Comparison of ENCODE assay signal across 29 mouse cellular contexts in the genomic region with DNA sequence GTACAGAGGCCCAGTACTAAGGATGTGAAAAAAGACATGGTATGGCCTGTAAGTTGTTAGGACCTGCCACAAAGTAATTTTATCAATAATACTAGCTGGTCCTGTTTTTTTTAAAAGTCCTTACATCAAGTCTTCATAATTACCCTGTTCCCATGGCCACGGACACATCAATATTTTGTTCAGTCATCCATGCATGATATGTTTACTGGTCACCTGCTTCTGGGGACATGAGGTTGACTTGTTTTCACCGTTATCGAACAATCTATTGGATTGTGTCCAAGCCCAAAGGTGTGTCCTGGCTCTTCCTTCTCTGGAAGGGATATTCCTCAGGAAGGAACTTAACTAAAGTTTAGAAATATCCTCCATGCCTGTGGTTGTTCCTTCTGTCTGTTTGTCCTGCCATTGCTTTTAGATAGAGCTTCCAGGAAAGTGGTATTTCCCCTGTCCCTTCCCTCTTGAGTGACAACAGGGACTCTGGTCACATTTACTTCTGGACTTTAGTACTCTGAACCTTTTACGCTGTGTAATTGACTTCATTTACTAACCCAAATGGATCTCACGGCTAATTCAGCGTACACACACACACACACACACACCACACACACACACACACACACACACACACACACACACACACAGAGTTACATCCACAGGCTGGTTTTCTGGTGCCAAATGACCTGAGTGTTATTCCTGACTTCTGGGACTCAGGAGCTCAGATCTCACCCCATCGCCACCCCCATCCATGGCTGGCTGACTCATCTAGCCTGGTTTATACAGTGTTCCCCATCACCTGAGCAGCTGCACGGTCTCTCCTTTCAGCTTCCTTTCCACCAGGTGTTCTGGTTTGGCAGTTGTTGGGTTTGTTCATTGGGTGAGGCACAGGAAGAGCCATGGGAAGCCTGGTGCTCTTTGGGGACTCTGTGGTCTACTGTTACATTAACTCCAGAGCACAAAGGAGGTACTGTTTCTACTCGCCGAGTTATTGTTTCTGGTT. TPM values are rescaled to one million over a fixed set of nuclear protein-coding genes. Genes with fewer than 3 reads are reported as not detected.
DNase-seq lines count a peak whose midpoint lies in the region; ATAC-seq and TF ChIP-seq lines count a peak whose summit lies in the region.
"Had no signal": no experiment of that assay in that cellular context is flagged by ENCODE, and none has a peak within 500 bp of the region (broad histone marks: within the 10 kb centered on the region; RNA-seq: fewer than 3 reads in every experiment).

No protein-coding gene starts in this region.

- WGBS in kidney, embryonic 15.5 days: 82% methylated on average over 10 of the region's 10 CpGs

- H3K4me2 ChIP-seq in CH12.LX (ENCODE audit: insufficient read depth, low read depth, poor library complexity, severe bottlenecking): no peak overlapping the region
- H3K4me2 ChIP-seq in kidney, embryonic 15.5 days: no peak overlapping the region
- H3K4me2 ChIP-seq: lung, embryonic 14.5 days; midbrain, embryonic 15.5 days; neural tube, embryonic 12.5 days had no signal

- no peak for TF ChIP-seq RAD21 in CH12.LX (IDR thresholded peaks at IDR 0.05; ENCODE audit: low read depth, low read length)

- H3K27me3 ChIP-seq in CH12.LX (replicated peaks): peaks cover 23% of the 10 kb centered on the region
- H3K27me3 ChIP-seq in splenic B cell, adult 2 months (ENCODE audit: control insufficient read depth, insufficient read depth, low read length, poor library complexity, severe bottlenecking): no peaks in the 10 kb centered on the region
- no peaks in the 10 kb centered on the region for H3K27me3 ChIP-seq in kidney, embryonic 15.5 days
- H3K27me3 ChIP-seq: midbrain, embryonic 15.5 days; neural tube, embryonic 12.5 days had no signal

- no peak for TF ChIP-seq POLR2A in CH12.LX (IDR thresholded peaks at IDR 0.05; ENCODE audit: low read depth, low read length)

- H3K9ac ChIP-seq in CH12.LX (ENCODE audit: insufficient read depth, low read depth): no peak overlapping the region
- no peak overlapping the region for H3K9ac ChIP-seq in kidney, embryonic 15.5 days
- H3K9ac ChIP-seq: lung, embryonic 14.5 days; midbrain, embryonic 15.5 days; neural tube, embryonic 12.5 days had no signal

- H3K79me2 ChIP-seq in CH12.LX (replicated peaks; ENCODE audit: control insufficient read depth, extremely low read depth, insufficient read depth, poor library complexity, severe bottlenecking): no peaks in the 10 kb centered on the region

- TF ChIP-seq EP300 in CH12.LX (IDR thresholded peaks at IDR 0.05; ENCODE audit: low read length): no peak

- dilution Hi-C loops in CH12.LX (cut with MboI; ENCODE audit: extremely low pct_ligation_motif_present, extremely low pct_unique_long_range_greater_than_20kb, low sequenced_read_pairs): no loop called here

- H3K4me1 ChIP-seq in CH12.LX (ENCODE audit: control insufficient read depth in 1 of 2, insufficient read depth in 2 of 2): peaks cover 3 to 28% of the 10 kb centered on the region in 2 experiments; a peak in 3 of 4 replicates
- no peaks in the 10 kb centered on the region for H3K4me1 ChIP-seq in kidney, embryonic 15.5 days
- H3K4me1 ChIP-seq: forebrain, embryonic 10.5 days; limb, embryonic 10.5 days; midbrain, embryonic 15.5 days; neural tube, embryonic 12.5 days had no signal

- in situ Hi-C loops in CH12.LX (cut with MboI; ENCODE audit: low pct_ligation_motif_present, low pct_unique_long_range_greater_than_20kb, low sequenced_read_pairs): no loop called here

- H3K4me3 ChIP-seq in CH12.LX (replicated peaks in 1 of 3; ENCODE audit: low read depth in 2 of 3, low read length in 2 of 3, poor library complexity in 1 of 3): no peak overlapping the region
- H3K4me3 ChIP-seq in kidney, embryonic 15.5 days (replicated peaks): no peak overlapping the region
- H3K4me3 ChIP-seq: forebrain, embryonic 10.5 days; limb, embryonic 10.5 days; megakaryocyte, embryonic 14.5 days; midbrain, embryonic 15.5 days; neural tube, embryonic 12.5 days had no signal

- ATAC-seq in kidney, embryonic 15.5 days (replicated peaks; ENCODE audit: low FRiP score): no peak
- no peak for ATAC-seq in megakaryocyte-erythroid progenitor cell, adult 5-6 weeks (replicated peaks; ENCODE audit: low FRiP score, low TSS enrichment, poor library complexity, severe bottlenecking)
- ATAC-seq: forebrain, embryonic 16.5 days; hindbrain, embryonic 16.5 days; midbrain, embryonic 15.5 days had no signal

- no peaks in the 10 kb centered on the region for H3K36me3 ChIP-seq in CH12.LX (replicated peaks in 1 of 2; ENCODE audit: control insufficient read depth in 1 of 2, insufficient read depth in 1 of 2, low read length in 1 of 2)
- H3K36me3 ChIP-seq in splenic B cell, adult 2 months (ENCODE audit: control insufficient read depth, insufficient read depth, low read length, poor library complexity, severe bottlenecking): no peaks in the 10 kb centered on the region
- H3K36me3 ChIP-seq in kidney, embryonic 15.5 days: no peaks in the 10 kb centered on the region
- H3K36me3 ChIP-seq: forebrain, embryonic 10.5 days; limb, embryonic 10.5 days; midbrain, embryonic 15.5 days; neural tube, embryonic 12.5 days had no signal

- no peaks in the 10 kb centered on the region for H3K9me3 ChIP-seq in CH12.LX (replicated peaks; ENCODE audit: low read length)
- no peaks in the 10 kb centered on the region for H3K9me3 ChIP-seq in kidney, embryonic 15.5 days (replicated peaks)
- H3K9me3 ChIP-seq: forebrain, embryonic 10.5 days; limb, embryonic 10.5 days; midbrain, embryonic 15.5 days; neural tube, embryonic 12.5 days had no signal

- no peak overlapping the region for H3K27ac ChIP-seq in CH12.LX (ENCODE audit: insufficient read depth, low read depth)
- H3K27ac ChIP-seq in kidney, embryonic 15.5 days: no peak overlapping the region
- H3K27ac ChIP-seq: forebrain, embryonic 10.5 days; kidney, postnatal 0 days; limb, embryonic 10.5 days; midbrain, embryonic 15.5 days; neural tube, embryonic 12.5 days had no signal

- no peak for DNase-seq in CH12.LX (ENCODE audit: extremely low read depth)
- DNase-seq in brain, adult 2 months (ENCODE audit: low read depth, low spot score): peak; percentile 45
- peak; percentile 6 for DNase-seq in splenic B cell, adult 2 months (ENCODE audit: low read depth, low spot score)
- DNase-seq in thymus, postnatal 14 days: peak; percentile 86
- no peak for DNase-seq in adrenal gland, adult 18-20 months (ENCODE audit: low spot score in 2 of 2)
- DNase-seq: adrenal gland, postnatal 25 days; cerebellum, adult 9-10 months; gastrocnemius, postnatal 14 days; heart, adult 11 months; heart, postnatal 36 days; kidney, adult 11 months; liver; lung, embryonic 14.5 days; lung, postnatal 36 days; right cerebral cortex, postnatal 14 days; spleen, adult 18-20 months had no signal

- no peak for TF ChIP-seq CTCF in CH12.LX (conservative IDR thresholded peaks at IDR 0.05 in 1 of 2, IDR thresholded peaks at IDR 0.05 in 1 of 2; ENCODE audit: low read depth in 2 of 2, low read length in 2 of 2)

TF ChIP-seq in CH12.LX, 34 proteins besides CTCF, POLR2A, EP300 and RAD21:
- TF ChIP-seq BHLHE40 (IDR thresholded peaks at IDR 0.05; ENCODE audit: low read depth, low read length) (0 out of 2 replicates have a peak, but pooled peaks have one; percentile 37), CHD2 (IDR thresholded peaks at IDR 0.05; ENCODE audit: low read length) (no peak)

RNA-seq across cellular contexts. Expression of gene BC049352, which starts 7.1 kb away (rescaled TPM):
- total RNA-seq in CH12.LX (2012; rRNA removed) (not detected in 2 replicates), CH12.LX (2014; rRNA removed) (not detected in 2 replicates)
- 0.14 and 0.17 TPM in 2 replicates for polyA plus RNA-seq in CH12.LX (2012; ENCODE audit: insufficient read length, low read depth)
- 1 to 10 TPM in 1 of 2 experiments, under 1 TPM in 1; 0.86 to 1.3 TPM for total RNA-seq in adrenal gland, adult 18-20 months (2021)
- not detected in 2 replicates for polyA plus RNA-seq in kidney, embryonic 15.5 days (2015; fragmentation: Nextera tagmentation; extraction: Ambion mirVana)
- not detected in 2 replicates for total RNA-seq in megakaryocyte-erythroid progenitor cell, adult 5-6 weeks (2014; fragmentation: Nextera tagmentation)
- total RNA-seq in megakaryocyte-erythroid progenitor cell, adult 5-6 weeks (2017): not detected in 2 replicates
- total RNA-seq: adrenal gland, postnatal 25 days; heart, postnatal 36 days had no signal
- polyA plus RNA-seq: C2C12; forebrain, embryonic 10.5 days; heart, embryonic 14.5 days; hindbrain, embryonic 16.5 days; limb, embryonic 10.5 days; midbrain, embryonic 15.5 days; neural tube, embryonic 12.5 days had no signal

RNA-seq across cellular contexts. Expression of gene Tmprss4, which starts 15.0 kb away (rescaled TPM):
- total RNA-seq in CH12.LX (2012; rRNA removed): not detected in 2 replicates
- not detected in 2 replicates for total RNA-seq in CH12.LX (2014; rRNA removed)
- polyA plus RNA-seq in CH12.LX (2012; ENCODE audit: insufficient read length, low read depth): not detected in 2 replicates
- total RNA-seq in adrenal gland, adult 18-20 months (2021): not detected
- polyA plus RNA-seq in kidney, embryonic 15.5 days (2015; fragmentation: Nextera tagmentation; extraction: Ambion mirVana): 0.27 and 1.4 TPM in 2 replicates
- total RNA-seq in megakaryocyte-erythroid progenitor cell, adult 5-6 weeks (2014; fragmentation: Nextera tagmentation): not detected in 2 replicates
- total RNA-seq in megakaryocyte-erythroid progenitor cell, adult 5-6 weeks (2017): not detected in 2 replicates
- total RNA-seq: adrenal gland, postnatal 25 days; gastrocnemius, postnatal 14 days; heart, postnatal 36 days; layer of hippocampus, postnatal 25 days had no signal
- polyA plus RNA-seq: C2C12; forebrain, embryonic 16.5 days; heart, embryonic 14.5 days; hindbrain, embryonic 16.5 days; midbrain, embryonic 15.5 days had no signal

RNA-seq across cellular contexts. Expression of gene Scn4b, which starts 50.7 kb away (rescaled TPM):
- total RNA-seq in CH12.LX (2012; rRNA removed) (0.04 TPM in 1 of 2 replicates, not detected in the other), CH12.LX (2014; rRNA removed) (0.04 TPM in 1 of 2 replicates, not detected in the other)
- not detected in 2 replicates for polyA plus RNA-seq in CH12.LX (2012; ENCODE audit: insufficient read length, low read depth)
- total RNA-seq in adrenal gland, adult 18-20 months (2021): 1 to 10 TPM in 1 of 2 experiments, under 1 TPM in 1; 0.90 to 1.1 TPM
- 0.51 and 0.62 TPM in 2 replicates for polyA plus RNA-seq in kidney, embryonic 15.5 days (2015; fragmentation: Nextera tagmentation; extraction: Ambion mirVana)
- 0.22 and 1.2 TPM in 2 replicates for total RNA-seq in megakaryocyte-erythroid progenitor cell, adult 5-6 weeks (2014; fragmentation: Nextera tagmentation)
- total RNA-seq in megakaryocyte-erythroid progenitor cell, adult 5-6 weeks (2017): 1.1 TPM in 1 of 2 replicates, not detected in the other
- polyA plus RNA-seq: heart, embryonic 14.5 days; lung, embryonic 14.5 days had no signal

Comparison
In these comparisons a context has a peak if more than half of its experiments do, and no peak if none do; other contexts are left out.
1. DNase-seq: peak in brain, adult 2 months (single experiment), splenic B cell, adult 2 months (single experiment) and thymus, postnatal 14 days (single experiment); none in CH12.LX (single experiment) and adrenal gland, adult 18-20 months (0 of 2).